Mouse (Mus musculus): Measurements from ENCODE around the gene Tas1r1. TPM values are rescaled to one million over a fixed set of nuclear protein-coding genes. Genes with fewer than 3 reads are reported as not detected.
A peak's percentile ranks its signal among the peaks of the same experiment; 100 is the strongest.

Gene Tas1r1
- total and polyA plus RNA-seq, 2 experiments from 2014 or later, result 0.42 to 1.7 TPM

DNA sequence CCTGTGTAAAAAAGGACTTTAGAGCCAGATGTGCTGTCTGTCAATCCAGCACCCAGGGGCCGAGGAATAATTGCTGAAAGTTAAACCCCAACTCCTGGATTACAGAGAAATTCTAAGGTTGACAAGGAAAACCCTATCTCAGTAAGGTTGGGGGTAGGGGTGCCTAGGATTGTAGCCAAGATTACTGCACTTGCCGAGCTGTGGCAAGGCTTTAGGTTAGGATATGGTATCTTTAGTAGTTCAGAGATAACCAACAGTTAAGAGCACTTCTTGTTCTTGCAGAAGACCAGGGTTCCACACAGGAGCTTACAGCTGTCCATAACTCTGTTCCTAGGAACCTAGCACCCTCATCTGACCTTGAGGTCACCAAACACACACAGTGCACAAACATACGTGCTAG, 40.7 kb downstream of the Tas1r1 start:
- no peaks in the 10 kb centered on the region for H3K36me3 ChIP-seq (ENCODE audit: insufficient read depth, low read length)
- no peaks in the 10 kb centered on the region for H3K27me3 ChIP-seq (ENCODE audit: insufficient read depth, low read length)
- no peak for TF ChIP-seq CTCF (IDR thresholded peaks at IDR 0.05; ENCODE audit: low read depth)
- WGBS, result 63% methylated on average over 3 of the region's 3 CpGs
- H3K9me3 ChIP-seq (ENCODE audit: low read length), result no peaks in the 10 kb centered on the region
- H3K9ac ChIP-seq (replicated peaks; ENCODE audit: low read length), result no peak overlapping the region
- peaks cover 7% of the 10 kb centered on the region; the same call in 1 of the 2 replicates for H3K4me1 ChIP-seq (ENCODE audit: insufficient read depth, low read length)
- H3K4me2 ChIP-seq (ENCODE audit: low read depth, low read length), result peak overlapping the region; percentile 70; the same call in 1 of the 2 replicates
- H3K4me3 ChIP-seq (ENCODE audit: low read length), result no peak overlapping the region
- DNase-seq (ENCODE audit: low spot score), result no peak
- H3K27ac ChIP-seq, result no peak overlapping the region
- ATAC-seq, result no peak

DNA sequence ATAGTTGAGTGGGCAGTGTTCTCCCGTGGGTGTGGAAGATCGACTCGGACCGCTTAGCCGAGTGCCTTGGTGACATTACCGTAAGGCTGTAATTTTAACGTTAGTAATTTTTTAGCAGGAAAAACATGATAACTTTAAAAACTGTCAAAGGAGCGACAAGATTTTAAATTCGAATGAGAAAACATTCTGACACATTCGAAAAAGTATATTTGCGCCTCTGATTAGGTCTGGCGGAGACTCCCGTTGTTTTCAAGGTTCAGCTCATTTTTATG, 41.5 kb downstream of the Tas1r1 start:
- no peaks in the 10 kb centered on the region for H3K9me3 ChIP-seq (ENCODE audit: low read length)
- no peak for ATAC-seq

DNA sequence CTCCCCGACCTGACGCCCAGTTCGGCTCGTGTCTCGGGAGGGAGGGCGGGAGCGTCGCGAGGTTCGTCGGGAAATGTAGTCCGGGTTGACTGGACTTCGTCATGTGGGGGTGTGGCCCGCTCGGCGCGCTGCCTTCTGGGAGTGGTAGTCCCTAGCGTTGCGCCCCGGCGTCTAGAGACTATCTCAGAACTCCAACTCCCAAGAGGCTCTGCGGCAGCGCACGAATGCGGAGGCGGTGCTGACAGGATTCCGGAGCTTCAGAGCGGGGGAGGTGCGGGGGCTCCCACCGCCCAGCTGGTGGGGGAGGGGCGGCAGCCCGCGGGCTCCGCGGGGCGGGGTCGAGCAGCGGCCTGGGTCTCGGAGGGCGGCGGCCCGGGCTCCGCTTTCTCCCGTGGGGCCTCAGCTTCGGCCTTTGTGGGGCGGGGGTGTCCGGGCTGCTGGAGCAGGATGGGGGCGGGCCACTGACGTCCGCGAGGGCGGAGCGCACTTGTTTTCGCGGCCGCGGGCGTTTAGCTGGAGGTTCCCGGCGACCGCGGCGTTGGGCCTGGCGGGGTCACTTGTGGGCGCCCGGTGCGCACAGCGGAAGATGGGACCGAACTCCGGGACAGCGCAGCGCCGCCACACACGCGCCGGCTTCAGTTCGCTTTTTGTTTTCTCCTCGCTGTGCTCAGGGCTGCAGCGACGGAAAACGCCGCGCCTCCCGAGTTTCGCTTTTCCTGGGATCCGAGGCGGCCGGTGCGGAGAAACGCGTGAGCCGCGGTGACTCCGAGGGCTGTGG, 42.0 kb downstream of the Tas1r1 start, which contains the start of gene Phf13:
Phf13 (minus strand) TSS at position 86 of the 778 bp plus-strand sequence.
- DNase-seq (ENCODE audit: low spot score) (peak; percentile 100), ATAC-seq (peak; percentile 97)
- H3K4me3 ChIP-seq (ENCODE audit: low read length), result peak within 1 kb of the TSS; percentile 99
- peaks cover 11% of the 10 kb centered on the region; the same call in 1 of the 2 replicates for H3K36me3 ChIP-seq (ENCODE audit: insufficient read depth, low read length)
- WGBS, result under 1% methylated on average over 88 of the region's 94 CpGs
- peak within 1 kb of the TSS; percentile 87 for H3K27ac ChIP-seq
- H3K4me2 ChIP-seq (ENCODE audit: low read depth, low read length), result peak within 1 kb of the TSS; percentile 75
- no peaks in the 10 kb centered on the region for H3K27me3 ChIP-seq (ENCODE audit: insufficient read depth, low read length)
- no peaks in the 10 kb centered on the region for H3K9me3 ChIP-seq (ENCODE audit: low read length)
- peaks cover 7% of the 10 kb centered on the region; the same call in 1 of the 2 replicates for H3K4me1 ChIP-seq (ENCODE audit: insufficient read depth, low read length)
- no peak for TF ChIP-seq CTCF (IDR thresholded peaks at IDR 0.05; ENCODE audit: low read depth)
- peak within 1 kb of the TSS; percentile 82 for H3K9ac ChIP-seq (replicated peaks; ENCODE audit: low read length)

More for the DNA sequence above, 41.5 kb downstream of the Tas1r1 start:
- Histone ChIP-seq H3K4me2 (ENCODE audit: low read depth, low read length) (peak overlapping the region; percentile 70), H3K27ac (peak overlapping the region; percentile 87), H3K4me1 (ENCODE audit: insufficient read depth, low read length) (peaks cover 7% of the 10 kb centered on the region; the same call in 1 of the 2 replicates), H3K9ac (replicated peaks; ENCODE audit: low read length) (peak overlapping the region; percentile 82), H3K27me3 (ENCODE audit: insufficient read depth, low read length) (no peaks in the 10 kb centered on the region), H3K36me3 (ENCODE audit: insufficient read depth, low read length) (peaks cover 6% of the 10 kb centered on the region; the same call in 1 of the 2 replicates), H3K4me3 (ENCODE audit: low read length) (peak overlapping the region; percentile 99)
- TF ChIP-seq CTCF (IDR thresholded peaks at IDR 0.05; ENCODE audit: low read depth), result no peak
- no peak for DNase-seq (ENCODE audit: low spot score)
- WGBS, result 5% methylated on average over 13 of the region's 13 CpGs

DNA sequence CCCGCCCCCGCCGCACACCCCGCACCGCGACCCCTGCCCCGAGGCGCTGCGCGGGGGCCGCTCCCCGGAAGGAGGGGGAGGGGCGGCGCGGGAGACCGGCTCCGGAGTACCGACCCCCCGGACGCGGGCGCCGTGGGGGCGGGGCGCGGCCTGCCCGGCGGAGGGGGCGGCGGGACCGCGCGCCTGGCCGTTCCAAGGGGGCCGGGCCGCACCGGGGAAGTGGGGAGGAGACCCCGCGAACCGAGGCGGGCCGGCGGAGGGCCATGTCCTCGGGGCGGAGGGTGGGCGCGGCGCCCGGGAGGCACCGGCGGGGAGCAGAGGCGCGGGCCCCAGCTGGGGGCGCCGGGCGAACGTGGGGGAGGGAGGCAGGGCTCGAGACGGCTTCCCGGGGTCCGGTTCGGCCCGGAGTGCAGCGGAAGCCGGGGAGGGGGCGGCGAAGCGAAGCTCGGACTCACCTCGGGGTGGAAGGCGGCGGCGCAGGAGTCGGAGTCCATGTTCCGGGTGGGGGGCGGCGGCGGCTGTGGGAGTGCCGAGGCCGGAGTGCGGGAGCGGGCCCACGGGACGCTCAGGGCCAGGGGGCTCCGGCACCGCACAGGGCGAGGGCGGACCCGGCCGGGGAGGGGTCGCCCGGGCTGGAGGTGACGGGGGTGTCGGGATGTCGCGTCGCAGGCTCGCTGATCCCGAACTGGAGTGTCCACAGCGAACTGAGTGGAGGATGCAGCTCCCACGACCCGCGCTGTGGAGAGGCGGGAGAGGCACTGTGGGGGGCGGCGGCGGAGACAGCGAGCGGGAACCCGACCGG, 42.8 kb downstream of the Tas1r1 start:
- H3K9ac ChIP-seq (replicated peaks; ENCODE audit: low read length), result peak overlapping the region; percentile 82
- DNase-seq (ENCODE audit: low spot score) (peak; percentile 26), ATAC-seq (no peak; the same call in 1 of the 2 replicates)
- no peaks in the 10 kb centered on the region for H3K27me3 ChIP-seq (ENCODE audit: insufficient read depth, low read length)
- WGBS, result 3% methylated on average over 68 of the region's 111 CpGs
- peak overlapping the region; percentile 75 for H3K4me2 ChIP-seq (ENCODE audit: low read depth, low read length)
- H3K9me3 ChIP-seq (ENCODE audit: low read length), result no peaks in the 10 kb centered on the region
- peak overlapping the region; percentile 99 for H3K4me3 ChIP-seq (ENCODE audit: low read length)
- peaks cover 19% of the 10 kb centered on the region; the same call in 1 of the 2 replicates for H3K36me3 ChIP-seq (ENCODE audit: insufficient read depth, low read length)
- H3K27ac ChIP-seq, result peak overlapping the region; percentile 62
- peaks cover 7% of the 10 kb centered on the region; the same call in 1 of the 2 replicates for H3K4me1 ChIP-seq (ENCODE audit: insufficient read depth, low read length)
- no peak for TF ChIP-seq CTCF (IDR thresholded peaks at IDR 0.05; ENCODE audit: low read depth)

DNA sequence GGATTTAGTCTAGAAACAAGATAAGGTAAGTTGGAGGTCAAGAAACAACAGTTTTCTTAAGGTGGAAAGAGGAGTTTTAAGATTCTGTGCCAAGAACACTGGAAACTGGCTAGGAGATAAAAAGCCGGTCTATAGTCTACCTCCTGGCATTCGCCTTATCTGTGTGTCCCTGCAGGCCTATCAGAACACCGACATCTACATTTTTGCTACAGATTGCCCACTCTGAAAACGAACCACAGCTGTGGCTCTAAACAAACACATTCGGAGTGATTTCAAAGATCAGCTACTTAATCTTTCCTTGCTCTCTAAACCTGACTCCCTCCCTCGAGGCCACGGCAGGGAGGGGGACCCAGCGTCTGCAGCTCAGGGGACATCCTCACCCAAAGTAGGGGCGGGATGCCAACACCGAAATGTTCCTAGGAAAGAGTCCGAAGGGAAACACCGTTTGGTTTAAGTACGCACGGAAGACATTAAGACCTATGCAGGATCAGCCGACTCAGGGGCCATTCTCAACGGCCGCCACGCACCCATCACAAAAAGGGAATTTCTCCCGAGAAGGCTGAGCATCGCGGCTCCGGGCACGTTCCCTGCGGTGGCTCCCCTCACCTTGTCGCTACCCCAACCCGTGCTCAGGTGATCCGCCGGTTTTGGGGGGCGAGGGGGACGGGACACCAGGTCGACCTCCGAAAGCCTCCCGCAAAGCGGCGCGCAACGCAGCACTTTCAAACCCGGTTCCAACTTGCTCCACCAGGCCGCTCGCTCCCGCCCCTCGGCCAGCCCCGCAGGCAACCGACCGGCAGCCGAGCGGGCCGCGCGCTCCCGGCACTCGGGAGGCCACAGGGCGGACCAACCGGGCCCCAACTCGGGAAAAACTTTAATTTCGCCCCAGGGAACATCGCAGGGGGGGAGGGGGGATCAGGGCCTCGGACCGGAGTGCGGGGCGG, 43.9 kb downstream of the Tas1r1 start:
- H3K27ac ChIP-seq, result peak overlapping the region; percentile 62
- H3K4me1 ChIP-seq (ENCODE audit: insufficient read depth, low read length), result peaks cover 7% of the 10 kb centered on the region; the same call in 1 of the 2 replicates
- DNase-seq (ENCODE audit: low spot score), result peak; percentile 43
- 1% methylated on average over 61 of the region's 61 CpGs for WGBS
- H3K9me3 ChIP-seq (ENCODE audit: low read length), result no peaks in the 10 kb centered on the region
- H3K4me2 ChIP-seq (ENCODE audit: low read depth, low read length), result peak overlapping the region; percentile 75
- H3K36me3 ChIP-seq (ENCODE audit: insufficient read depth, low read length), result peaks cover 23% of the 10 kb centered on the region; the same call in 1 of the 2 replicates
- ATAC-seq, result no peak
- H3K9ac ChIP-seq (replicated peaks; ENCODE audit: low read length), result peak overlapping the region; percentile 82
- H3K4me3 ChIP-seq (ENCODE audit: low read length), result peak overlapping the region; percentile 99
- no peaks in the 10 kb centered on the region for H3K27me3 ChIP-seq (ENCODE audit: insufficient read depth, low read length)
- no peak for TF ChIP-seq CTCF (IDR thresholded peaks at IDR 0.05; ENCODE audit: low read depth)

DNA sequence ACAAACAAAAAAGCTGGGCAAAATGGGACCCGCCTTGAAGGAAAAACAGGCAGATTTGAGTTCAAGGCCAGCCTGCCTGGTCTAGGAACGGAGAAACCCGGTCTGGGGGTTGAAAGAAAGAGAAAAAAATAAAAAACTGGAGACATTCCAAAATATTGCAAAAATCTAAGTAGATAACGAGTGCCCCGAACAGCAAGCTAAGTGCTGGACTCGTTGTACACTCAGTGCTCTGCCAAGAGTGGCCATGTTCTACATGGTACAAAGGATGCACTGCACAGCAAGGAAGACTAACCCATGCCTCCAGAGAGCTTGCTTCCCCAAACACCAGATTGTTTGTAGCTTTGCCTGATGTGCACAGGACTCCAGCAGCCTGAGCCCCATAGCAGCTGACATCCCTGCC, 45.3 kb downstream of the Tas1r1 start:
- no peak overlapping the region for H3K27ac ChIP-seq
- WGBS, result 75% methylated on average over 6 of the region's 6 CpGs
- H3K9me3 ChIP-seq (ENCODE audit: low read length), result no peaks in the 10 kb centered on the region
- no peak overlapping the region for H3K9ac ChIP-seq (replicated peaks; ENCODE audit: low read length)
- H3K4me1 ChIP-seq (ENCODE audit: insufficient read depth, low read length), result peaks cover 8% of the 10 kb centered on the region
- peaks cover 23% of the 10 kb centered on the region; the same call in 1 of the 2 replicates for H3K36me3 ChIP-seq (ENCODE audit: insufficient read depth, low read length)
- no peak for TF ChIP-seq CTCF (IDR thresholded peaks at IDR 0.05; ENCODE audit: low read depth)
- DNase-seq (ENCODE audit: low spot score) (no peak), ATAC-seq (no peak)
- H3K27me3 ChIP-seq (ENCODE audit: insufficient read depth, low read length), result no peaks in the 10 kb centered on the region
- H3K4me3 ChIP-seq (ENCODE audit: low read length), result no peak overlapping the region
- no peak overlapping the region for H3K4me2 ChIP-seq (ENCODE audit: low read depth, low read length)
